Mouse (Mus musculus) heart, embryonic 15.5 days (tissue): ENCODE data around the gene St3gal6. TPM values are rescaled to one million over a fixed set of nuclear protein-coding genes. Genes with fewer than 3 reads are reported as not detected.

Source experiments
- ATAC-seq: fragments of 200-750 bp; cut with Nextera tagmentation; replicated peaks from 2 replicates; pipeline ENCODE4 v1.8.0; 2017; ENCODE audit warnings: low read depth, moderate TSS enrichment; ENCODE audit not compliant: insufficient number of reproducible peaks, insufficient read depth, low FRiP score
- H3K27ac ChIP-seq: fragments of 300-500 bp; sonication (generic); 2 replicates; pipeline ENCODE4 v1.5.1; 2015; ENCODE audit warnings: mild to moderate bottlenecking, inconsistent platforms
- H3K27me3 ChIP-seq: fragments of 300-500 bp; sonication (generic); 2 replicates; pipeline ENCODE4 v1.6.1; 2015; ENCODE audit warnings: inconsistent platforms
- H3K36me3 ChIP-seq: fragments of 300-500 bp; sonication (generic); 2 replicates; pipeline ENCODE4 v1.6.1; 2015; ENCODE audit warnings: mild to moderate bottlenecking, inconsistent platforms
- H3K4me1 ChIP-seq: fragments of 300-500 bp; sonication (generic); replicated peaks from 2 replicates; pipeline ENCODE4 v1.6.1; 2015; ENCODE audit warnings: inconsistent platforms
- H3K4me2 ChIP-seq: fragments of 300-500 bp; sonication (generic); 2 replicates; pipeline ENCODE4 v1.6.1; 2015; ENCODE audit warnings: inconsistent platforms, mild to moderate bottlenecking, moderate library complexity
- H3K4me3 ChIP-seq: fragments of 300-500 bp; sonication (generic); 2 replicates; pipeline ENCODE4 v1.5.1; 2015; ENCODE audit warnings: mild to moderate bottlenecking, inconsistent platforms
- H3K9ac ChIP-seq: fragments of 300-500 bp; sonication (generic); 2 replicates; pipeline ENCODE4 v1.6.1; 2015; ENCODE audit warnings: mild to moderate bottlenecking, inconsistent platforms
- H3K9me3 ChIP-seq: fragments of 300-500 bp; sonication (generic); replicated peaks from 2 replicates; pipeline ENCODE4 v1.6.1; 2016; ENCODE audit warnings: inconsistent platforms
- WGBS: fragments of 180-500 bp; shearing (Covaris S2); methylation state at CpG from one replicate; pipeline ENCODE4 v1.1.7; 2015; ENCODE audit warnings: mixed read lengths; 5-methylcytosine and 5-hydroxymethylcytosine counted together
- polyA plus RNA-seq: library from polyadenylated mRNA; unstranded; fragments of >200 nt; fragmentation: Nextera tagmentation; extraction: Ambion mirVana; gene quantifications from 2 replicates; pipeline ENCODE4 v1.2.1, GENCODE M21; 2015

Gene St3gal6
- polyA plus RNA-seq, 1 experiment from 2014 or later: 17.5 TPM

DNA sequence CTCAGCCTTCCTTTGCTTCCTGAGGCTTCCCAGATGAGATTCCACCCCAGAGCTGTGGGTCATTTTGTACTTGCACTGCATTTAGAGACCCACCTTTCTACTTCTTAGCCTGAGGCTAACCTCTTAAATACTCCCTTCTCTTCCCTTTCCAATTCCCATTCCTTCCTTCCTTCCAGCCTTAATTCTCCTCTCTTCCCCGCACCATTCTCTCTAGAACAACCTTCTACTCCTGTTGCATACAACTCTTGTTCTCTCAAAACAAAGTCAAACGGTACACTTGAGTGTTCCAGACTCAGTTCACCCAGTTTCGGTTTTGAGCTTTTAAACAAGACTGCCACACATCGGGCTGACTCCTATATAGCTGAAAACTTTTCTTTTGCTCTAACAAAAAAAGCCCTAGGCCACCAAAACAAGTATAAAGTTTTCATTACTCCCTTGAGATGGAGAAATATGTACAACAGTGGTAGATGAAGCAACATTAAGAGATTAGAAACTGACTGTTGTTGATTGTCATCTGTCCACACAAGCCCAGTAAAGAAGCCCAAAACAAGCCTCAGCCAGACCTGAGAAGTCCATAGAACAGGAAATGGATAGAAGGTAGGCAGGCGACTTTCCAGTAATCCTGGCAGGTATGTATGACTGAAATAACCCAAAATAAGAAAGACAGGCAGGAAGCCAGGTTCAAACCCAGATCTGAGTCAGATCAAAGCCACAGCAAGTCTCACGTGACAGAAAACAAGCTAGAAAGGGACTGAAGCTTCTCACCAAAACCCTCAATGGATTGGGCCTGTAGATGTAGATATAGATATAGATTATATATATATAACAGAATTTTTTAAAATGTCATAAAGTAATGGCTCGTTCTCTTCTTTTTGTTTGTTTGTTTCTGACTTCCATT is 10.5 kb upstream of the St3gal6 start:
- ATAC-seq: no peak
- no peaks in the 10 kb centered on the region for H3K36me3 ChIP-seq
- peaks cover 7% of the 10 kb centered on the region; the same call in 1 of the 2 replicates for H3K4me1 ChIP-seq
- H3K9ac ChIP-seq: no peak overlapping the region
- no peak overlapping the region for H3K4me2 ChIP-seq
- H3K4me3 ChIP-seq: no peak overlapping the region
- WGBS: 78% methylated on average over 7 of the region's 7 CpGs
- H3K27ac ChIP-seq: no peak overlapping the region
- no peaks in the 10 kb centered on the region for H3K27me3 ChIP-seq
- no peaks in the 10 kb centered on the region for H3K9me3 ChIP-seq

DNA sequence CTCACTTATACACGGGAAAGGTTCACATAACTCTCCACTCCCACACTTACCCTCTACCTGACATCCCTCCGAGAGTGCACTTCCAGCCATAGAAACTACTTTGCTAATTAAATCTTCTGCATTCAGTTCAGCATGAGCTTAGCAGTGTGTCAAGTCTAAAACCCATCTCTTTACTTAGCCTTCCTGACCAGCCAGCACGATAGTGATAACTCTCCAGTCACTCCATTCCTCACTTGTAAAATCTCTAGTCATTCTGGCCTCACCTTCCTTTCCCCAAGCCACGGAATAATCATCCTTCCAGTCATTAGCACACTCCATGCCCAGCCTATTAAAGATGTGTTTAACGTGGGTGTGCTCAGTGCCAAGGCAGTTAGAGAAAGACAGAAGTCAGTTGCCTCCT is 9.7 kb upstream of the St3gal6 start:
- H3K36me3 ChIP-seq: no peaks in the 10 kb centered on the region
- no peak overlapping the region for H3K9ac ChIP-seq
- no peak overlapping the region for H3K4me2 ChIP-seq
- H3K27me3 ChIP-seq: no peaks in the 10 kb centered on the region
- H3K27ac ChIP-seq: no peak overlapping the region
- H3K4me3 ChIP-seq: no peak overlapping the region
- 59% methylated on average over 5 of the region's 5 CpGs for WGBS
- no peak for ATAC-seq
- H3K9me3 ChIP-seq: no peaks in the 10 kb centered on the region
- peaks cover 3% of the 10 kb centered on the region; the same call in 1 of the 2 replicates for H3K4me1 ChIP-seq

DNA sequence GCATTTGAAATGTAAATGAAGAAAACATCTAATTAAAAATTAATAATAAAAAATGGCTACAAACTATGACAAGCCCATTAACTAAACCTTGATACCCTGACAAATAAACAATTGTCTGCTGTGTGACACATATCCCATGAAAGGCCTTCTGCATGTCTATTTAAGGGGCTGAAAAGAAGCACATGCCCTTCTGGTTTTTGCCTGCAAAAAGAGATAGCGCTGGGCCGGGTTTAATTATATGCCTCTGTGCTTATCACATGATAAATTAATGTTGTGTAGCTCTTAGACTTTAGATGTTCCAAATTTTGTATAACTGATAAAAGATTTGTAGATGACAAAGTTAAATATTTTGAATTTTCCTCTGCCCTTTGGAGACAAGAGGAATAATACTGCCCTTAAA is 9.2 kb upstream of the St3gal6 start:
- WGBS: 57% methylated on average over 2 of the region's 2 CpGs

DNA sequence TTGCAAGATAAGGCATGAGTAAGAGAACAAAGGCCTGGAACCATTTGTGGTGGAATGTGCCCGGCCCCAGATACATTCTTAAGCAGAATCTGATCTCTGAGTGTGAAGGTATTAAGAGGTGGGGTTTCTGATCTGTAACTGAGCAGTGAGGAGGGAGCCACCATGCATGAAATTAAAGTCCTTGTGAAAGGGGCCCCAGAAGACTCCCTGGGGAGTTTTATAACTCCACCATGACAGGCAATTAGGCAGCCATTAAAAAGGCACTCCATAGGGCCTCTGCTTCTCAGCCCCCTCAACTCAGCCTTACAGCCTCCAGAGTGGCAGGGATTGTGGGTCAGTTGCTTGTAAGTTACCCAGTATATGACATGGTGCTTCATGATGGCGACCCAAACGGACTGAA is 8.5 kb upstream of the St3gal6 start:
- H3K27me3 ChIP-seq: no peaks in the 10 kb centered on the region

More for the DNA sequence above, 9.2 kb upstream of the St3gal6 start:
- no peaks in the 10 kb centered on the region for H3K27me3 ChIP-seq
- no peak overlapping the region for H3K4me2 ChIP-seq
- ATAC-seq: no peak
- H3K9me3 ChIP-seq: no peaks in the 10 kb centered on the region
- 0 out of 2 replicates have a peak, but pooled peaks cover 2% of the 10 kb centered on the region for H3K4me1 ChIP-seq
- no peak overlapping the region for H3K9ac ChIP-seq
- H3K27ac ChIP-seq: no peak overlapping the region
- no peak overlapping the region for H3K4me3 ChIP-seq
- H3K36me3 ChIP-seq: no peaks in the 10 kb centered on the region

DNA sequence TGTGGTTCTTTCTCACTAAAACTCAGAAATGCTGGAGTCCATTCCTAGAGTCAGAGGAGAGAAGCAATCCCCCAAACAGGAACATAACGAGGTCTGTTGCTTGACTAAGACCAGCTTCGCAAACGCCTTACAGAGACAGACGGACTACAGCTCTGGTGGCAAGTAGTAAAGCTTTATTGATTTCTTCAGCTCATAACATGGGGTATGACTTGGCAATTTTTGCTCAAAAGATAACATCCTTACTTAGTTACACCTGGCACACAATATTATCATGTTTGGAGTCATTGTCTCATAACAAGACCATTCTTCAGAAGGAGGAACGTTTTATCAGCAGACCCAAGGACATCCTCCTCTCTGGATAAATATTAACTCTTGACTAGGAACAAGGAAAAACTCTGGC is 3.8 kb upstream of the St3gal6 start:
- H3K9me3 ChIP-seq: no peaks in the 10 kb centered on the region
- no peak for ATAC-seq
- WGBS: 72% methylated on average over 5 of the region's 5 CpGs

More for the DNA sequence above, 8.5 kb upstream of the St3gal6 start:
- no peak overlapping the region for H3K4me3 ChIP-seq
- H3K27ac ChIP-seq: no peak overlapping the region
- no peaks in the 10 kb centered on the region for H3K9me3 ChIP-seq
- no peaks in the 10 kb centered on the region for H3K36me3 ChIP-seq
- ATAC-seq: no peak
- H3K9ac ChIP-seq: no peak overlapping the region
- 69% methylated on average over 3 of the region's 3 CpGs for WGBS
- no peak overlapping the region for H3K4me2 ChIP-seq
- 0 out of 2 replicates have a peak, but pooled peaks cover 2% of the 10 kb centered on the region for H3K4me1 ChIP-seq

DNA sequence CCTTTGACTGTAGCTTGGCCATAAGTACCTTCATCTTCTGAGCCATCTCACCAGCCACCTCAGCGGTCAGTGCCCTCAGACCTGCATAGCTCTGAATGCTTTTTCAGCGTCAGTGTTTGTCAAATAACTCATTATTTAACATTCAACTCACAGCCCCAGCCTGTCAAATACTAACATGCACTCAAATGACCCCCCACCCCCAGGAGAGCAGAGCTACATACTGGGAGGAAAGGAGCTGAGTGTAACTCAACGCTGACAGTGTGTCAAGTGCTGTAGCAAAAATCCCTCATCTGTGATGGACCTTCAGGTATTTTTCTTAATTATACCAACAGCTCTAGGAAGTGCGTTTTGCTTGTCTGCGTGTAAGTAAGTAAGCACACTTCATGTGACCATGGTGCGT is 2.7 kb upstream of the St3gal6 start:
- peaks cover 5% of the 10 kb centered on the region; the same call in 1 of the 2 replicates for H3K4me1 ChIP-seq
- no peaks in the 10 kb centered on the region for H3K36me3 ChIP-seq
- WGBS: 83% methylated on average over 6 of the region's 6 CpGs
- no peaks in the 10 kb centered on the region for H3K9me3 ChIP-seq
- H3K4me2 ChIP-seq: no peak overlapping the region
- ATAC-seq: no peak
- H3K4me3 ChIP-seq: no peak overlapping the region
- no peak overlapping the region for H3K9ac ChIP-seq
- no peak overlapping the region for H3K27ac ChIP-seq
- no peaks in the 10 kb centered on the region for H3K27me3 ChIP-seq

More for the DNA sequence above, 3.8 kb upstream of the St3gal6 start:
- Histone ChIP-seq H3K4me2 (no peak overlapping the region), H3K36me3 (no peaks in the 10 kb centered on the region), H3K27ac (no peak overlapping the region), H3K27me3 (no peaks in the 10 kb centered on the region), H3K9ac (no peak overlapping the region), H3K4me1 (peaks cover 5% of the 10 kb centered on the region; the same call in 1 of the 2 replicates), H3K4me3 (no peak overlapping the region)

DNA sequence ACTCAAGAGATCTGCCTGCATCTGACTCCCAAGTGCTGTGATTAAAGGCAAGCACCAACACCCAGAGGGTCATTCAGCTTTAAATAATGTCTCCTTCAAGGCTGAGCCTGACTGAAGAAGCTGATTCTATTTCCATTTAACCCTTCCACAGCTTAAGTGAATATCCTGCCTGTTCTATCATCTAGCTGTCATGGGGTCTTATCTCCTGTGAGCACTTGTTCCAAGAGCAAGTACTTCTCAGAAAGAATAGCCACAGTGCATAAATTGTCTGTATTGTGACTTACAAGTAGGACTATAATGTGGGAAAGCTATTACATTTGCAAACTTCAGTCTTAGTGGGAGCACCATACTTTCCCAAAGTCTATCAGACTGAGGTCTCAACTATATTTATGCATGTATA is 1.8 kb upstream of the St3gal6 start:
- no peak overlapping the region for H3K27ac ChIP-seq
- H3K36me3 ChIP-seq: no peaks in the 10 kb centered on the region
- H3K9ac ChIP-seq: no peak overlapping the region
- ATAC-seq: no peak
- H3K4me3 ChIP-seq: no peak overlapping the region
- H3K27me3 ChIP-seq: no peaks in the 10 kb centered on the region
- peaks cover 7% of the 10 kb centered on the region; the same call in 1 of the 2 replicates for H3K4me1 ChIP-seq
- H3K9me3 ChIP-seq: no peaks in the 10 kb centered on the region
- H3K4me2 ChIP-seq: no peak overlapping the region

DNA sequence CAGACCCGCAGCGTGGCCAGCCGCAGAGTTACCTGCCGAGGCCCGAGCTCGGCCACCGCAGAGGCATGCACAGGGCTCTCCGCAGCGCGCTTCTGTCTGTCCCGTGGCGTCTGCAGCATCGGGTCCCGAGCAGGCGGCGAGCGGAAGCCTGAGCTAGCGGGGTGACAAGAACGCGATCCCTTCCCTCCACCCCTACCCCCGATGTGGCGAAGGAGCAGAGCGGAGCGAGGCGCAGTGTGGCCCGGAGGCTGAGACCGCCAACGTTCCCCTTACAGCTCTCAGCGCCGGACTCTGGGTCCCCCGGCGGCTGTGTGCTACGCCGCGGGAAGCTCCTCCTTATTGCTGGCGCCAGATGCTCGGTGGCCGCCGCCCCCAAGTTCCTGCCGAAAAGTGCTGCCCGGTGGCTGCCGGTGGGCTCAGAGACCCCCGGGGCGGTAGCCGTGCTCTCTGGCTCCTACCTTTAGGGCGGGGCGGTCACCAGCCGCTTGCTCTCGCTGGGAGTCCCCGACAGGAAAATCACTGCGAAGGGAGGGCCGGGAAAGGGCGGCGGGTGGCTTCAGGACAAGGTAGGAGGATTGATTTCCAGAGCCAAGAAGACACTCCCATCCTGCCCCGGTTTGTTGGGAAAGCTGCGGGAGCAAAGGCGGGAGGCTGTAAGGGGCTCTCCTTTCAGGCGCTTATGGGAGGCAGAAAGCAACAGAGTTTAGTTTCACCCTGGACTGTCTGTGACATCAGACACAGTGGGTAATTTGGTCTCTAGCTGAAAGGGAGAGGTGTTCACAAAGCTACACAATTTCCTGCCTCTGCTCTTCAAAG is 791 bp downstream of the St3gal6 start:
- Histone ChIP-seq H3K36me3 (no peaks in the 10 kb centered on the region), H3K27me3 (no peaks in the 10 kb centered on the region), H3K4me3 (peak overlapping the region; percentile 94), H3K4me1 (peaks cover 10% of the 10 kb centered on the region), H3K9me3 (no peaks in the 10 kb centered on the region), H3K27ac (peak overlapping the region; percentile 92), H3K9ac (peak overlapping the region; percentile 94), H3K4me2 (peak overlapping the region; percentile 92)
- under 1% methylated on average over 58 of the region's 58 CpGs for WGBS
- peak; percentile 85 for ATAC-seq

DNA sequence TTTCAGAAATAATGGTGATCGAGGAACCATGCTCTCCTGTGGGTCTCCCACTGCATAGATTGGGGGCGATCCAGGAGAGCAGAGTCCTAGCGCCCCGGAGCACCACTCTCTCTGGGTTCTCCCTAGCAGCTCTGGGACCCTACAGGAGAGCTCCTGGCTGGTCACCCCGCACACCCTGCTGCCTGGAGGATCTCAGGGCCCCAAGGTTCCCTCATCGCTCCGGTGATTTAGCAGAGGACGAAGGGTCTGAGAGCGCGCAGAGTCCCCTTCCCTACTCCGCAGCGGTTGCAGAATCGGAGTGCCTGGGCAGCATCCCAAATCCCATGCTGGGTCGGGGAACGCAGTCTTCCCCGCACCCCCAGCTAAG is 1.4 kb downstream of the St3gal6 start:
- under 1% methylated on average over 16 of the region's 16 CpGs for WGBS
- peak overlapping the region; percentile 94 for H3K9ac ChIP-seq
- H3K4me2 ChIP-seq: peak overlapping the region; percentile 92
- peak; percentile 67 for ATAC-seq
- no peaks in the 10 kb centered on the region for H3K36me3 ChIP-seq
- peaks cover 10% of the 10 kb centered on the region for H3K4me1 ChIP-seq
- peak overlapping the region; percentile 92 for H3K27ac ChIP-seq
- no peaks in the 10 kb centered on the region for H3K9me3 ChIP-seq
- H3K4me3 ChIP-seq: peak overlapping the region; percentile 94
- H3K27me3 ChIP-seq: no peaks in the 10 kb centered on the region

DNA sequence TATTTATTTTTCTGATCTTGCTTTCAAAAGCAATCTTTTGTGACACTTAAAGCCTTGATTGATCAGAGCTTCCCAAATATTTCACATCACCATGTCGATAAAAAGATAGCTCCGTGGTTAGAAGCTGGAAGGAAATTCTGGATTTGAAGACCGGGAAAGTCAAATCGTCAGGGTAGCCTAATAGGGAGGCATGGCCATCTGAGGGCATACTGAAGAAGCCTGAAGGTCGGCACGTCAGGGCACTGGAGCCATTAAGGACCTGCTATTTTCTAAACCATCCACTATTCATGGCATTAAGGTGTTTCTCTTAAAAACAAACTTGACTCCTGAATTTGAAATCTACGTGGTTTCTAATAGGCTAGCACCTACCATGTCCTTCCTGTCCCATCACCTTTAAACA is 2.1 kb downstream of the St3gal6 start:
- ATAC-seq: no peak
- H3K27ac ChIP-seq: no peak overlapping the region
- 28% methylated on average over 7 of the region's 7 CpGs for WGBS

DNA sequence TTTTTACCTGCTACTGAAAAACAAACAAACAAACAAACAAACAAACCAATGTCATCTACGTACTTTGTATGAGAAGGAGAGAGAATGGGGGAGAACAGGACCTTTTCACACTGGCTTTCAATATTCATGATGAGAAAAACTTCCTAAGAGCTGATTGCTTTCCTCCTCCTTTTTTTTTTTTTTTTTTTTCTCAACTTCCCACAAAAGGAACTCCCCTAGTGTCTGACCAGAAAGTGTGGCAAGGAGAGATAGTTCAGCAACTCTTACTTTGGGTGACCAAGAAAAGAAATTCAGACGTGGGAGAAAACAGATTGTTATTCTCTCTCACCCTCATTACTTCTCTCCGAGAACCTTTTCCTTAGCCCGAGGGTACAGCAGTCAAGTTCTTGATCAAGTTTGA is 2.9 kb downstream of the St3gal6 start:
- H3K36me3 ChIP-seq: no peaks in the 10 kb centered on the region
- WGBS: 71% methylated on average over 4 of the region's 4 CpGs
- H3K27me3 ChIP-seq: no peaks in the 10 kb centered on the region
- no peak for ATAC-seq
- H3K4me2 ChIP-seq: peak overlapping the region; percentile 92
- H3K4me3 ChIP-seq: peak overlapping the region; percentile 94; the same call in 1 of the 2 replicates
- H3K4me1 ChIP-seq: peaks cover 10% of the 10 kb centered on the region
- H3K9me3 ChIP-seq: no peaks in the 10 kb centered on the region
- no peak overlapping the region for H3K27ac ChIP-seq
- H3K9ac ChIP-seq: no peak overlapping the region

More for the DNA sequence above, 2.1 kb downstream of the St3gal6 start:
- no peaks in the 10 kb centered on the region for H3K9me3 ChIP-seq
- H3K4me2 ChIP-seq: peak overlapping the region; percentile 92
- H3K27me3 ChIP-seq: no peaks in the 10 kb centered on the region
- H3K36me3 ChIP-seq: no peaks in the 10 kb centered on the region
- H3K9ac ChIP-seq: peak overlapping the region; percentile 94
- peaks cover 10% of the 10 kb centered on the region for H3K4me1 ChIP-seq
- H3K4me3 ChIP-seq: peak overlapping the region; percentile 94
